50 mouse cellular contexts compared by ENCODE assay signal in genomic region chr13:74000961-74001360, GRCm38 (mm10). TPM values are rescaled to one million over a fixed set of nuclear protein-coding genes. Genes with fewer than 3 reads are reported as not detected.
"Had no signal": no experiment of that assay in that cellular context is flagged by ENCODE, and none has a peak within 500 bp of the region (broad histone marks: within the 10 kb centered on the region; RNA-seq: fewer than 3 reads in every experiment).

No protein-coding gene starts in this region.

- ATAC-seq: hindbrain, embryonic 16.5 days; hindbrain, postnatal 0 days; inflammation-experienced regulatory T-cells, adult 6 months; intestine, embryonic 15.5 days; intestine, embryonic 16.5 days; intestine, postnatal 0 days had no signal

- H3K4me1 ChIP-seq: heart, embryonic 13.5 days; heart, embryonic 15.5 days; hindbrain, embryonic 10.5 days; hindbrain, embryonic 12.5 days; hindbrain, embryonic 13.5 days; hindbrain, embryonic 15.5 days; intestine, embryonic 15.5 days; kidney, embryonic 15.5 days had no signal

- H3K4me3 ChIP-seq: heart, embryonic 13.5 days; heart, embryonic 15.5 days; hindbrain, embryonic 10.5 days; hindbrain, embryonic 12.5 days; hindbrain, embryonic 13.5 days; hindbrain, embryonic 15.5 days; intestine, embryonic 15.5 days; kidney, embryonic 15.5 days; layer of hippocampus, adult 2 months had no signal

- DNase-seq: heart, postnatal 10 days; heart, postnatal 14 days; heart, postnatal 36 days; heart, postnatal 4 days; kidney, adult 11 months; kidney, adult 18-20 months; kidney, adult 2 months; kidney, adult 8-10 months; kidney, adult 9 months; kidney, postnatal 10 days; kidney, postnatal 14 days; kidney, postnatal 25 days; kidney, postnatal 36 days; kidney, postnatal 4 days; layer of hippocampus, adult 9-11 months; layer of hippocampus, postnatal 36 days had no signal

- H3K9me3 ChIP-seq: heart, embryonic 13.5 days; heart, embryonic 15.5 days; hindbrain, embryonic 10.5 days; hindbrain, embryonic 12.5 days; hindbrain, embryonic 13.5 days; hindbrain, embryonic 15.5 days; intestine, embryonic 15.5 days; kidney, embryonic 15.5 days had no signal

- H3K36me3 ChIP-seq: heart, embryonic 13.5 days; heart, embryonic 15.5 days; hindbrain, embryonic 10.5 days; hindbrain, embryonic 12.5 days; hindbrain, embryonic 13.5 days; hindbrain, embryonic 15.5 days; intestine, embryonic 15.5 days; kidney, embryonic 15.5 days had no signal

- H3K9ac ChIP-seq: heart, embryonic 13.5 days; heart, embryonic 15.5 days; hindbrain, embryonic 12.5 days; hindbrain, embryonic 13.5 days; hindbrain, embryonic 14.5 days; hindbrain, embryonic 15.5 days; intestine, embryonic 15.5 days; kidney, embryonic 15.5 days had no signal

- H3K4me2 ChIP-seq: heart, embryonic 11.5 days; heart, embryonic 13.5 days; heart, embryonic 15.5 days; hindbrain, embryonic 12.5 days; hindbrain, embryonic 13.5 days; hindbrain, embryonic 14.5 days; hindbrain, embryonic 15.5 days; intestine, embryonic 15.5 days; kidney, embryonic 15.5 days had no signal

- H3K27me3 ChIP-seq: hindbrain, embryonic 15.5 days; intestine, embryonic 15.5 days had no signal

- H3K27ac ChIP-seq: heart, embryonic 13.5 days; heart, embryonic 15.5 days; hindbrain, embryonic 10.5 days; hindbrain, embryonic 12.5 days; hindbrain, embryonic 13.5 days; hindbrain, embryonic 14.5 days; hindbrain, embryonic 15.5 days; hindbrain, postnatal 0 days; intestine, embryonic 15.5 days; kidney, embryonic 15.5 days; kidney, postnatal 0 days; layer of hippocampus, adult 2 months had no signal

RNA-seq across cellular contexts. Expression of gene Tppp, which starts 8.2 kb away (rescaled TPM):
- total RNA-seq: hematopoietic stem cell, adult 5-6 weeks had no signal

RNA-seq across cellular contexts. Expression of gene Zdhhc11, which starts 37.3 kb away (rescaled TPM):
- total RNA-seq: heart, postnatal 10 days; heart, postnatal 14 days; heart, postnatal 25 days; heart, postnatal 36 days; heart, postnatal 4 days; hematopoietic stem cell, adult 5-6 weeks; hindbrain, postnatal 0 days; layer of hippocampus, adult 18-20 months; layer of hippocampus, adult 2 months; layer of hippocampus, adult 8-10 months; layer of hippocampus, postnatal 10 days; layer of hippocampus, postnatal 14 days; layer of hippocampus, postnatal 25 days; layer of hippocampus, postnatal 36 days; left cerebral cortex, adult 18-20 months; left cerebral cortex, adult 8-10 months had no signal
- polyA plus RNA-seq: heart, embryonic 11.5 days; heart, embryonic 13.5 days; heart, embryonic 14.5 days; heart, embryonic 15.5 days; heart, embryonic 16.5 days; heart, postnatal 0 days; hindbrain, embryonic 10.5 days; hindbrain, embryonic 11.5 days; hindbrain, embryonic 12.5 days; hindbrain, embryonic 13.5 days; hindbrain, embryonic 14.5 days; hindbrain, embryonic 15.5 days; hindbrain, embryonic 16.5 days; hindbrain, postnatal 0 days; inflammation-experienced regulatory T-cells, adult 6 months; intestine, embryonic 14.5 days; intestine, embryonic 15.5 days; intestine, embryonic 16.5 days; intestine, postnatal 0 days; kidney, adult 2 months; kidney, embryonic 14.5 days; kidney, embryonic 15.5 days; kidney, embryonic 16.5 days; kidney, postnatal 0 days; large intestine, adult 2 months had no signal
